Mouse (Mus musculus) cerebellum, postnatal 36 days (tissue): ENCODE measurements at regions not wholly inside any gene's neighbourhood (a gene's known extent, or its start where the extent isn't known, plus 50 kb on each side); places are given as distances from the start of the nearest gene placed in this dataset.

Experiments
- DNase-seq, 2 experiments: peaks; one replicate each; pipeline ENCODE4 v3.0.0; 2021 to 2022; ENCODE audit warnings: mixed read lengths in 2 of 2

DNA sequence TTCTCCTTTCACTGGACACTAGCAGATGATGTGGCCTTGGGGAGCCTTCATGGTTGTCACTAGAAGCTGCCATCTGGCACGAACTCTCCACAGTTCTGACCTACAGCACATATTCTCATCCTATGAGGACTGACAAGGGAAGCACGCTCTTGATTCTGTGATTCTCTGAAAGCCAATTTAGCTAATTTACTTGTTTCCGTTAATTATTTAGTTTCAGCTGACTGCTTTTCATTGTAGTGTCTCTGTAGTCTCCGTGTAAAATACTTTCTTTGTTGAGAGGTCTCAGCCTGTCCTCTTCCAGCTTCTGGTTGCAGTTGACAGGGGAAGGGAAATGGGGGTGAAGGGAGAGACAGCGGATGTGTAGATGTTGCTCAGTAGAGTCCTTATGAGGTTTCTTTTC, 102.9 kb upstream of the Sp4 start:
- DNase-seq: no peak

DNA sequence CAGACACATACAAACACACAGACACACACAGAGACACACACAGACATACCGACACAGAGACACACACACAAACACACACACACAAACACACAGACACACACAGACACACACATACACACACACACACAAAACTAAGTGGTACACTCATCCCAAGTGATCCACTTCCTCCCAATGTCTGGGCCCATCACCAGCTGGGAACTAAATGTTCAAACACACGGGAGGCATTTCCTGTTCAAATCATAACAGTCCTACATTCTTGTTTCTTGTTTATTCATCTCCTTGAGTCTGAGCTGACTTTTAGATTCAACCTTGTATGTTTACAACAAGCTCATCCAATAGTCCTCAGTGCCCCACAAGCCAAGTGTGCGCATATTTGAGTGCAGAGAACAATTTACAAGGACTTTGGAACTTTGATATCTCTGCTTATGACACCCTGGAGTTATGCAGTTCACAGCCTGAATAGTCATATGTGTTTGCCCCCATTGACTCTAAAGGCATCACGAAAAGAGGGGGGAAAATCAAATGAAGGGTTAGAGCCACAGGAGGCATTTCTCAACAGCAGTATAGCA, 102.4 kb upstream of the Sp4 start:
- DNase-seq: no peak

DNA sequence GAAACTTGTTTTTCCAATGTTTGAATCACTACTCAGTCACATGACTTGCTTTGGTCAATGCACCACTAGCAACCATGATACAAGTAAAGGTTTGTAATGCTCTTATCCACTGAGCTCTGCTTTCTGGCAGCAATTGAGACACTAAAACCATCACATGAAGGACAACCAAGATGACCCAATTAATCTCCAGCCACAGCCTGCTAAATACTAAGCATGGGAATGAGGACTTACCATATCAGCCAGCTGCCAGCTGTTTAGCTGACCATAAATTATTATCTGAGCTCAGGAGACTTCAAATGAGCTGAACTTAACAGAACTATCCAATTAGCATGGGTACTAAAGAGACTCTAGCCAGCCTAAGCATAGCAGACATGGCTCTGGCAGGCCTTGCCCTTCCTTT, 100.1 kb upstream of the Sp4 start:
- DNase-seq: no peak

DNA sequence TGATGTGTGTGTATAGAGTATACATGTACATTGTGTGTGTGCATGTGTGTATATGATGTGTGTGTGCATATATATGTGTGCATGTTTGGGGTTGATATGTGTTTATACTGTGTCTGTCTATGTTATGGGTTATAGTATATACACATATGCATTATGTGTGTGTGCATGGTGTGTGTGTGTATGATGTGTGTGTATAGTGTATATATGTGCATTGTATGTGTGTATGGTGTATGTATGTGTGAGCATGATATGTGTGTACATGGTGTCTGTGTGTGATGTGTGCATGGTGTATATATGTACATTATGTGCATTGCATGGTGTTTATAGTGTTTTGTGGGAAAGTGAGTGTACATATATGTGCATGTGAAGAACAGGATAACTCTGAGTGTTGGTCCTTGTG, 90.4 kb upstream of the Sp4 start:
- no peak for DNase-seq

- DNase-seq: no peak
Measured at GRCm38 (mm10) chr12:118381013-118381412, 79.8 kb upstream of the Sp4 start.

DNA sequence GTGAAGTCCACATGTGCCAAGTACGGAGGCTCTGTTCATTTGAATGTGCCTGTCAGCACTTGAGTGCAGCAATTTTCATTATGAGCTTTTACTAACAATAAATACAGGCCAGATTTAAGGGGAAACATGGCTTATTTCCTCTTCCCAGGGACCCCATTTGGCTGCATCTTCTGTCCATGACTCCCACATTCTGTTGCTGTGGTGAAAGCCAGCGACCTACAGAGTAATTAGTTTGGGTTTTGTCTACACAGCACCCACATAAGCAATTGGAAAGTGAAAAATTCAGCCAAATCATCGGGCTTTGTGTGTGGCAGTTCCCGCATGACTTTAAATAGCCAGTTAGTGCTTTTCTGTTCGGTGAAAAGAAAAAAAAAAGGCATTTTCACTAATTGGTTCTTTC, 76.7 kb upstream of the Sp4 start:
- DNase-seq: no peak

GRCm38 (mm10) chr12:118376521-118377493, 75.6 kb upstream of the Sp4 start:
- DNase-seq: no peak

- no peak for DNase-seq
Measured at GRCm38 (mm10) chr12:118373250-118373649, 72.0 kb upstream of the Sp4 start.

DNA sequence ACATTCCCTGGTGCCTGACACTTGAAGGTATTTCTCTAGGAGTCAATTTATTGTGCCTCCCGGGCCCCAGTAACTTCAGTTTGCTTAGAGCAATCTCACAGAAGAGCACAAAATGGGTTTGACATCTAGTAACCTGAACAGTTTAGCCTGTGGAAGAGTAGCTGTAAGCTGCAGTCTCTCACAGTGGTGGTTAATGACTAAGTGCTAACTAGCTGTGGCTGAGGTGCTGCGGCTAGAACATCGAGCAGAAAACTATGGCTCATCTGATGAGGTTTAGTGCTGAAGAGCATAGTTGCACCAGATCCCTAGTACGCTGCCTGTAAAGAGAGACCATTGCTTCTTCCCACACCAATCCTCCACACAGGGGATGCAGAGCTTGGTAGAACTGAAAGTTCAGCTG, 70.7 kb upstream of the Sp4 start:
- DNase-seq: no peak

DNA sequence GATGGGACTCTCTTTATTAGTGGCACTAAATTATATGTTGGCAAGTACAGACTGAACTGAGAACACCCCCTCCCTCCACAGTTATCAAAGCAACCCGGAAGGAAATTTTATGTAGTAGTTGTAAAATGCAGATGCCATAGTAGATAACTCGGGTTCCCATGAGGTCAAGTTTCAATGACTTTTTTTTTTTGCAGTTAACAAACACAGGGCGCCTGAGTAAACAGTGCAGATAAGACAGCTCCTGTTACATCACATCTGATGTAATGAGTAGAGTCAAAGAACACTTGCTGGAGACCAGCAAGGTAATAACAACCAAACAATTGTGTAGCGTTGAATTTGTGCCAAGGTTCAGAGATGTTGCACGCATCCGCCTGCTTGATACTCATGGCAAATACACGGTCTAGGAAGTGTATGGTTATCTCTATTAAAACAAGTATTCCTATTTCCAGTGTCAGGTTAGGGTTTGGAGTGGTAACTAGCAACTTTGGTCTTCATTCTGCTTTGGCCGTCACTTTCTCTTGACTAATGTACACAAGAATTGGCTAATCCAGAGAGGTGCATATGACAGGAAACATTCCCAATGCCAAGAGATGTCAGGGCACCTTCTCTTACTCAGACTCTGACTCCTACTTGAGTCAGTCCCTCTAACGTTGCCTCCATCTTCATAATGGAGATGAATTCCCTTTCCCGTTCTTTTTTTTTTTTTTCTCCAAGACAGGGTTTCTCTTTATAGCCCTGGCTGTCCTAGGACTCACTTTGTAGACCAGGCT, 66.3 kb upstream of the Sp4 start:
- no peak for DNase-seq

GRCm38 (mm10) chr12:118352866-118353265, 51.6 kb upstream of the Sp4 start:
- no peak for DNase-seq

GRCm38 (mm10) chr12:118351421-118351820, 50.2 kb upstream of the Sp4 start:
- DNase-seq: no peak
